Mouse (Mus musculus) hindbrain, embryonic 10.5 days (tissue): ENCODE data around the gene Liph. TPM values are rescaled to one million over a fixed set of nuclear protein-coding genes. Genes with fewer than 3 reads are reported as not detected.

Experiments
- DNase-seq: peaks from one replicate; pipeline ENCODE4 v3.0.0-alpha.2; 2017; ENCODE audit warnings: low spot score
- H3K27ac ChIP-seq: fragments of 300-500 bp; sonication (generic); 2 replicates; pipeline ENCODE4 v1.5.1; 2016; ENCODE audit warnings: mild to moderate bottlenecking, moderate library complexity
- H3K27me3 ChIP-seq: fragments of 300-500 bp; sonication (generic); 2 replicates; pipeline ENCODE4 v1.6.1; 2016; ENCODE audit warnings: mild to moderate bottlenecking; ENCODE audit not compliant: poor library complexity, insufficient read depth, severe bottlenecking
- H3K36me3 ChIP-seq: fragments of 300-500 bp; sonication (generic); 2 replicates; pipeline ENCODE4 v1.6.1; 2016; ENCODE audit warnings: mild to moderate bottlenecking, moderate library complexity
- H3K4me1 ChIP-seq: fragments of 300-500 bp; sonication (generic); replicated peaks from 2 replicates; pipeline ENCODE4 v1.6.1; 2016; ENCODE audit warnings: mild to moderate bottlenecking
- H3K4me3 ChIP-seq: fragments of 300-500 bp; sonication (generic); 2 replicates; pipeline ENCODE4 v1.5.1; 2016; ENCODE audit warnings: mild to moderate bottlenecking, moderate library complexity
- H3K9me3 ChIP-seq: fragments of 300-500 bp; sonication (generic); 2 replicates; pipeline ENCODE4 v1.6.1; 2016; ENCODE audit warnings: mild to moderate bottlenecking, moderate library complexity
- WGBS: fragments of 180-500 bp; shearing (Covaris S2); methylation state at CpG from one replicate; pipeline ENCODE4 v1.1.7; 2016; 5-methylcytosine and 5-hydroxymethylcytosine counted together
- polyA plus RNA-seq: library from polyadenylated mRNA; unstranded; fragments of >200 nt; fragmentation: Nextera tagmentation; extraction: Ambion mirVana; gene quantifications from 2 replicates; pipeline ENCODE4 v1.2.1, GENCODE M21; 2016

The Liph gene
- polyA plus RNA-seq: 0.50 and 0.51 TPM in 2 replicates

DNA sequence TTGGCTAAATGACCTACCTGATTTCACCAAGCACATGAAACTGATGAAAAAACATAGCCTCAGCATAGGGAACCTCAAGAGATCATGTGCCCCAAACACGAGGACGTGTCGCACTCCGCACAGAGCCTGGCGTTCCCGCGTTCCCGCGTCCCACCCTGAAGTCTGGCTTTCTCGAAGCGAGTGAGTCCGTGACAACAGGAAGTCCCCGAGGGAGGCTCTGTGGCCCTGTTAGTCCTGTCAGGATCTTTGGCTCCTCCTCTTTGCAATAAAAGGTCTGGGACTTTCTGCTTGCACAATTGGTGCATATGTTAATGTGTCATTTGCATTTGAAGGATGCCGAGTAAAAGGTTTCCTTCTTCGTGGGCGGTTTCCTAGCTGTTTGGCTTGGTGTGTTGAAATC, at the start of gene Liph:
Liph (minus strand) TSS at position 360 of the 400 bp plus-strand sequence.
- Histone ChIP-seq H3K27ac (peak within 1 kb of the TSS; percentile 66), H3K9me3 (no peaks in the 10 kb centered on the region), H3K4me3 (peak within 1 kb of the TSS; percentile 41), H3K36me3 (no peaks in the 10 kb centered on the region), H3K4me1 (peaks cover 5% of the 10 kb centered on the region), H3K27me3 (no peaks in the 10 kb centered on the region)
- 7% methylated on average over 16 of the region's 16 CpGs for WGBS
- DNase-seq: no peak

DNA sequence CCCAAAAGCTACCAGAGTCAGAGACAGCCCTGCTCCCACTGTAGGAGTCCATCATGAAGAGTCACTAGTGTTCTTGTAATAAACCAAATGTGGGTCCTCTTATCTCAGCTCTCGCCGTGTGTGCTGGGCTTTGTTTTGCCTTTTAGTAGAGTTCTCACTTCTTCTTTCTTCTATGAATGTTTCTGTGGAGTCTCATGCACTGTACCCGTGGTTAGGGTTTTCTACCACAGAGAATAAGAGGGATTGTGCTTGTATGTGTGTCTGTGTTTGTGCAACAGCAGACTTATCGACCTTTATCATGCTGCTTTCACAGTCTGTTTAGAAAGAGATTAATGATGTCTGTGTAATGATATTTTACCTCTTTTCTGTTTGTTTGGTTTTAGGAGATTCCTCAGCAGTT, 48.4 kb upstream of the Liph start:
- Histone ChIP-seq H3K9me3 (no peaks in the 10 kb centered on the region), H3K4me1 (no peaks in the 10 kb centered on the region), H3K27me3 (no peaks in the 10 kb centered on the region), H3K27ac (no peak overlapping the region), H3K36me3 (peaks cover 98% of the 10 kb centered on the region), H3K4me3 (no peak overlapping the region)
- no peak for DNase-seq
- WGBS: 88% methylated on average over 4 of the region's 4 CpGs

DNA sequence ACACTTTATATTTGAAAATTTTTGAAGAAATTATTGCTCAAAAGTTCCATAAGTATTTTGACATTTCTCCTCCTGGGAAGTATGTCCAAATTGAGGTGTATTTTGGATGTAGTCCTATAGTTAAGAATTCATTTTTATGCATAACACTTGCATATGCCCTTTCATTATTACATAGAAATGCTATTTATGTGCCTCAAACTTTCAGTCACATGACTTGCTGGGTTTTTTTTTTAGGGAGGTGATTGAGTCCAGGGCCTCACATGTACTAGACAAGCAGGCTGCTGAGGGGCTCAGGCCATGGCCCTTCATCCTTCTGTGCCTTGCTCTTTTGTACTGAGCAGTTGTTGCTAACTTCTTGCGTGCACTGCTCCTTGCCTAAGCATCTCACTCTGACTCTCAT, 44.5 kb upstream of the Liph start:
- Histone ChIP-seq H3K36me3 (peaks cover 88% of the 10 kb centered on the region), H3K4me1 (no peaks in the 10 kb centered on the region), H3K27me3 (no peaks in the 10 kb centered on the region), H3K9me3 (no peaks in the 10 kb centered on the region), H3K27ac (no peak overlapping the region), H3K4me3 (no peak overlapping the region)
- DNase-seq: no peak
- 96% methylated on average over 1 of the region's 1 CpGs for WGBS

DNA sequence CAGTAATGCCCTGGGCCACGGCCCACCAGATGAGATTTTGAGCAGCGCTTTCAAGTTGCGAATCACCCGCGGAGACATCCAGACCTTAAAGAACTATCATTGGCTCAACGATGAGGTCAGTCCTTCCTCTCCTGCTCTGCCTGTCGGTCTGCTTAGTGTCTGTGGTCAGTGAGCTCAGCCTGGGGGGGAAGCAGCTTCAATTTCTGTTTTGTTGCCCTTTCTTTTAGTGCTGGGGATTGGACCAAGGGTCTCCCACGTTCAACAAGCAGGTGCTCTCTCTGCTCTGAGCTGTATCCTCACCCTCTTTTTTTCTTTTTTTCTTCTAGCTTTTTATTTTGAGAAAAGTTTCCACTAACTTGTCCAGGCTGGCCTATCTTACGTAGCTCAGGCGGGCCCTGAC, 43.1 kb upstream of the Liph start:
- no peaks in the 10 kb centered on the region for H3K27me3 ChIP-seq
- WGBS: 93% methylated on average over 10 of the region's 10 CpGs
- no peaks in the 10 kb centered on the region for H3K4me1 ChIP-seq
- H3K4me3 ChIP-seq: no peak overlapping the region
- peaks cover 74% of the 10 kb centered on the region for H3K36me3 ChIP-seq
- DNase-seq: no peak
- H3K9me3 ChIP-seq: no peaks in the 10 kb centered on the region
- H3K27ac ChIP-seq: no peak overlapping the region

DNA sequence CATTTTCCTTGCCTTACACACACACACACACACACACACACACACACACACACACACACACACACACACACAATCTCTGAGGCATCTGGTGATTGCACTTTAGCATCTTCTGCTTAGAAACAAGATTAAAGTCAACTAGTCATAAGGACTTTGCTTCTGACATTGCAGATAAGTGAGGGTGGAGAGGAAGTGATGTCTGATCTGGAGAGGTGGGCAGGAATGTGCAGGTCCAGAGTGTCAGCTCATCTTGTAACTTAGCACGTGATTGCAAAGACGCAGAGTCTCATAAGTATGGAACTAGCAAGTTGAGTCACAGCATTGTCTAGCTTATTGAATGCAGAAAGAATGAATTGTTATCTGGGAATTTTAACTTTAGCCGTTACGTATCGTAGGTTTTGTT, 32.0 kb upstream of the Liph start:
- Histone ChIP-seq H3K27me3 (no peaks in the 10 kb centered on the region), H3K4me1 (no peaks in the 10 kb centered on the region), H3K9me3 (no peaks in the 10 kb centered on the region), H3K36me3 (peaks cover 96% of the 10 kb centered on the region), H3K4me3 (no peak overlapping the region), H3K27ac (no peak overlapping the region)
- no peak for DNase-seq
- 97% methylated on average over 5 of the region's 5 CpGs for WGBS

DNA sequence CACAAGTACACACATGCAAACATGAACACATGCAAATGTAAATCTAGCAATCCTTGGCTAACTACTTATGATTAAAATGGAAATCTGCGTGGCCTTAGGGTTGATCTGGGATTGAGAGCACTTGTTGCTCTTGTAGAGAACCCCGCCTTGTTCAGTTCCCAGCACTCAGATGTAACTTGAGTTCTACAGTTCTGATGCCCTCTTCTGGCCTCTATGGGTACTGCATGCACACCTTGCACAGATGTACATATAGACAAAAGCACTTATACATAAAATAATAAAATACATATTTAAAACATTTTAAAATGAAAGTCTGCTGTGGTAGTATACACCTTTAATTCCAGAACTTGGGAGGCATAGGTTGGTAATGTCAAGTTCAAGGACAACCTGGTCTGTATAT, 26.7 kb upstream of the Liph start:
- DNase-seq: no peak
- no peak overlapping the region for H3K27ac ChIP-seq
- H3K9me3 ChIP-seq: peaks cover 11% of the 10 kb centered on the region
- no peak overlapping the region for H3K4me3 ChIP-seq
- H3K36me3 ChIP-seq: peaks cover 96% of the 10 kb centered on the region
- WGBS: 96% methylated on average over 2 of the region's 2 CpGs
- no peaks in the 10 kb centered on the region for H3K4me1 ChIP-seq
- no peaks in the 10 kb centered on the region for H3K27me3 ChIP-seq

DNA sequence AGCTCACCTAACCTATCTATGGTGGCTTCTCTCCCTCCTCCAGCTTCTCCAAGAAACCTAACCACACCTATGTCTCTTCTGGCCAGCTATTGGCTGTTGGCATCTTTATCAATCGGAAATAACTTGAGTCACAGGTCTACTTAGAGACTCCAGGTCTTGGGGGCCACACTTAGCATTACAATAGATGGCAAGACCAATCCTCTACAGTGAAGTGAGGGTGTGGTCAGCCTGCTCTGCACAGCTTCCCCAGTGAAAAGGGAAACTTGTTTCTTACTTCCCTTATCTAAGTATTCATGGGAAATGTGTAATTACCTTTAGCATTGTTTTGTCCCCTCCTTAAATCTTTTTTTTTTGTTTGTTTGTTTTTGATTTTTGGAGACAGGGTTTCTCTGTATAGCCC, 20.1 kb upstream of the Liph start:
- Histone ChIP-seq H3K9me3 (no peaks in the 10 kb centered on the region), H3K4me1 (peaks cover 7% of the 10 kb centered on the region), H3K36me3 (peaks cover 67% of the 10 kb centered on the region), H3K27me3 (no peaks in the 10 kb centered on the region), H3K4me3 (no peak overlapping the region), H3K27ac (no peak overlapping the region)
- no peak for DNase-seq
- 91% methylated on average over 1 of the region's 1 CpGs for WGBS

DNA sequence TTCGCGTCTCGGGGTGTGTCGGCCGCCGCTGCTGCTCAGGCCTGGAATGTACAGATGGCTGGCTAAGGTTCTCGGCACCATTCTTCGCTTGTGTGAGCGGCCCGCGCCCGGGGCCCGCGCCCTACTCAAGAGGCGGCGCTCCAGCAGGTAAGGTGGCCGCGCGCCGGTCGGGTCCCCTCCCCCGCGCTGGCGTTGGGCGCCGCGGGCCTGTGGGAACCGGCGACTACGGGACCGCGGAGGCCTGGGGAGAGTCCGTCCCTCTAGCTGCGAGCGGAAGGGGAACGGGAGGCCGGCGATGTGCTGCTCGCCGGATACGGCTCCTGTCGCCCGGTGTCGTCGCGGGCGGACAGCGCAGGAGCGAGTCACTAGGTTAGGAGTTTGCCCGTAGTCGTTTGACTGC, 14.1 kb upstream of the Liph start:
- Histone ChIP-seq H3K4me1 (peaks cover 22% of the 10 kb centered on the region), H3K27me3 (no peaks in the 10 kb centered on the region), H3K4me3 (peak overlapping the region; percentile 93), H3K9me3 (no peaks in the 10 kb centered on the region), H3K27ac (peak overlapping the region; percentile 90), H3K36me3 (peaks cover 8% of the 10 kb centered on the region)
- WGBS: under 1% methylated on average over 51 of the region's 51 CpGs
- no peak for DNase-seq

DNA sequence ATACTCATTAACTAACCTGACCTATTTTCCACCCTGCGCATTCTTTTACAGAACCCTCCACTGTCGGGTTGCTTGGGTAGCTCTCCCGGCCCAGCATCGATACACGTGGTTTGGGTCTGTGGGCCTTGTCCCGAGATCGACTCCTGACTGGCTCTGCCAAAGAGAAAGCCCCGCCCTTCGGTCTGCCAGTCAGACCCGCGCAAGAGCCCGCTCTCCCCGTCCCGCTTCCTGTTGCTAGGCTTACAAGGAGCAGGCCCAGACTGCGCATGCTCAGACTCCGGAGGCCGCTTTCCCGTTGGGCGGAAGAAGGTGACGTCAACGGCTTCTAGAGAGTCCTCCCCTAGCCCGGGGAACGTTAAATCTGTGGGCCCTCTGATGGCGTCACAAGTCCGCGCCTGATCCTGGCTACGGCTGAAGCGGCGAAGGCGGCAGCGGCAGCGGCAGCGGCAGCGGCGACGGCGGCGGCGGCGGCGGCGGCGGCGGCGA, 13.7 kb upstream of the Liph start, which contains the start of gene Senp2:
Senp2 (plus strand) TSS at position 386 of the 486 bp plus-strand sequence.
- DNase-seq: peak; percentile 100
- peaks cover 8% of the 10 kb centered on the region for H3K36me3 ChIP-seq
- peaks cover 22% of the 10 kb centered on the region for H3K4me1 ChIP-seq
- under 1% methylated on average over 45 of the region's 45 CpGs for WGBS
- peak within 1 kb of the TSS; percentile 93 for H3K4me3 ChIP-seq
- no peaks in the 10 kb centered on the region for H3K9me3 ChIP-seq
- no peaks in the 10 kb centered on the region for H3K27me3 ChIP-seq
- H3K27ac ChIP-seq: peak within 1 kb of the TSS; percentile 90

DNA sequence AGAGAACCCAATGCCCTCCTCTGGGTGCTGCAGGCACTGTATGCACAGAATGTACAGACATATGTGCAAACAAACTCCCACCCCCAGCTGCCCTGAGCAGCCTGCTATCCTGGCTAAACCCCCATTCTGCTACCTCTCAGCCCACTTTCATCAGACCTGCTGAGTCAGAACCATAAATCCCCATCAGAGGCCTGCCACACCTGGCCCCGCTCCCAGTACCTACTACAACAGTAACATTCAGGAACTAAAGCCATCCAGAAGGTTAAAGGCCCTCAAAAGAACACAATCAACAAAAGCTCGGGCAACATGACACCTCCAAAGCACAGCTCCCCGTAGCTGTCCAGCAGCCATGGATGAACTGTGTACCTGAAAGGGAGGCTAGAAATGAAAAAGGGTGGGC, 6.1 kb upstream of the Liph start:
- no peak overlapping the region for H3K27ac ChIP-seq
- H3K4me1 ChIP-seq: no peaks in the 10 kb centered on the region
- H3K27me3 ChIP-seq: no peaks in the 10 kb centered on the region
- H3K4me3 ChIP-seq: no peak overlapping the region
- no peaks in the 10 kb centered on the region for H3K9me3 ChIP-seq
- DNase-seq: no peak
- H3K36me3 ChIP-seq: no peaks in the 10 kb centered on the region
- 71% methylated on average over 3 of the region's 3 CpGs for WGBS

DNA sequence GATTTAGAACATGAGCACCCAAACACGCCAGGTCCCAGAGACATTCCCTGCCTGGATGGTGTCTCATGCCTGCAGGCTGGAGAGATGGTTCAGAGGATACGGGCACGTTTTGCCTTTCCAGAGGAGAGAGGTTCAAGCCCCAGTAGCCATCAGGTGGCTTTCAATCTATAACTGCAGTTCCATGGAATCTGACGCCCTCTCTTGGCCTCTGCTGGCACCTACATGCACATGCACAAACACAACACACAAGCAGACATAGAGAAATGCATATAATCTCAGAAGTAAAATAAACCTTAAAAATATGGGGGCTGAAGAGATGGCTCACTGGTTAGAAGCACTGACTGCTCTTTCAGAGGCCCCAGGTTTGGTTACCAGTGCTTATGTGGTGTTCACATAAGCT, 5.7 kb upstream of the Liph start:
- DNase-seq: no peak
- H3K4me1 ChIP-seq: no peaks in the 10 kb centered on the region
- H3K4me3 ChIP-seq: no peak overlapping the region
- no peaks in the 10 kb centered on the region for H3K9me3 ChIP-seq
- WGBS: 68% methylated on average over 4 of the region's 4 CpGs
- H3K27me3 ChIP-seq: no peaks in the 10 kb centered on the region
- no peak overlapping the region for H3K27ac ChIP-seq
- no peaks in the 10 kb centered on the region for H3K36me3 ChIP-seq

DNA sequence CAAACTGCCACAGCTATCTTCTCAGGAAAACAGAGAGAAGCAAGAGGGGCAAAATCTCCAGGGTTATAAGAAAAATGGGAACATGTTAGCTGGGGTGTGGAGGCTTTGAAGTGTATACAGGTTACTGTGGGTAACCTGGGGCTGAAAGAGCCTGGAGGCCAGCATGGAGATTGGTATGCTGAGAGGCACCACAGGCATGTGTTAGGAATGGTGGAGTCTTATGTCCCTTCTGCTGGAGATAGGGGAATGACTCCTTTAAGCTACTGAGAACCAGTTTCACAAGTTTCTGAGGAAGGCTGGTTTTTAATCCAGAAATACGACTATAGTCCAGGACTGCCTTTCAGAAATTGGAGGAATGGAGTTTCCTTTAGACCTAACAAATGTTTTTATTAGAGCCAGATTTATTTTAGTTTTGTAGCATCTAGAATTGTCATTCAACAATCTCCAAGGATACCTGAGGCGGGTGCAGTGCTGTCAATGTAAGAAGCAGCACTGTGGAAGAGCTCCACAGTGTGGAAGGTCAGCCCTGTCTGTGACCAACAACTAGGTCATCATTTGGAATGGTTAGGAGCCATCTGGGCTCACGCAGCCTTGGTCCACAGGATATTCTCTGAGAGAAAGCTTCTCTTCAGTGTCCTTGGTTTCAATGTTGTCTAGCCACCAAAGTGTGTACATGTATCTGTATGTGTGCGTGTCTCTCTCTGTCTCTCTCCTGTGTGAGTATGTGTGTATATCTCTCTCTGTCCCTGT, 4.7 kb upstream of the Liph start:
- no peaks in the 10 kb centered on the region for H3K27me3 ChIP-seq
- 86% methylated on average over 4 of the region's 4 CpGs for WGBS
- peaks cover 5% of the 10 kb centered on the region for H3K4me1 ChIP-seq
- no peak overlapping the region for H3K4me3 ChIP-seq
- no peak for DNase-seq
- H3K9me3 ChIP-seq: no peaks in the 10 kb centered on the region
- no peak overlapping the region for H3K27ac ChIP-seq
- H3K36me3 ChIP-seq: no peaks in the 10 kb centered on the region

DNA sequence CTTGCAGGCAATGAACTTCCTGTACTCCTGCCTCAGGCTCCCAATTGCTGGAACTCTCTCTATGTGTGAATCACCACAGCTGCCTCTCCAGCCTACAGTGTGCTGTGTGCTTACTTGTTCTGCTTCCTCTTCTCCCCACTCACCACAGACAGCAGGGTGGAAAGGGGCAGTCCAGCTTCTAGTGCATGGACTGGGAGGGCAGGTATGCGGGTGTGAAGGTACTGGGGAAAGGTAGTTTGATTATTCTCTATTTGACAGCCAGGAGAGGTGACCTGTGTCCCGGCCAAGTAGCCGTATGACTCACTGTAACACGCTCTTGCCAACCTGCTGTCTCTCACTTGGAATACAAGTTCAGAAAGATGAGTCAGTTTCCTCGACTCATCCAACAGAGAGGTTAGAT, 2.6 kb upstream of the Liph start:
- 81% methylated on average over 5 of the region's 5 CpGs for WGBS
- Histone ChIP-seq H3K9me3 (no peaks in the 10 kb centered on the region), H3K4me1 (peaks cover 5% of the 10 kb centered on the region), H3K4me3 (no peak overlapping the region), H3K27me3 (no peaks in the 10 kb centered on the region), H3K27ac (no peak overlapping the region), H3K36me3 (no peaks in the 10 kb centered on the region)
- no peak for DNase-seq
